Comparison of ENCODE assay signal across 13 mouse cellular contexts in the genomic region with DNA sequence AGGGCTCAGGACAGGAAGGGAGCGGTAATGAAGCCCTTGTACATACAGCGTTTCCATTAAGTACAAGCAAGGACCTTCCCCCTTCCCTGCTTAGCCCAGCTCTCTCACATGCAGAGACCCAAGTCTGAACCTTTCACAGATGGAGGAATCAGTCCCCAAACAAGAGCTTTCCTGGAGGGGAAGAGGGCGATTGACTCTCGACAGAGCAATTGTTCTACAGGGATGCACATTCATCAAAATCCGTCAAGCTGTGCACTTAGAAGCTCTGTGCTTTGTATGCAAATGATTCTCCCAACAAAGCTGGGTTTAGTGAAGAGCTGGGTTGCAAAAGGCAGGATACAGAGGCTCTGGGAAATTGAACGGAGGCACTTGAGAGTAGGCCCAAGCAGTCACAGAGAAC.
DNase-seq lines count a peak whose midpoint lies in the region; ATAC-seq and TF ChIP-seq lines count a peak whose summit lies in the region.
"Had no signal": no experiment of that assay in that cellular context is flagged by ENCODE, and none has a peak within 500 bp of the region (broad histone marks: within the 10 kb centered on the region; RNA-seq: fewer than 3 reads in every experiment).

No protein-coding gene starts in this region.

- no peak overlapping the region for H3ac ChIP-seq in myocyte (ENCODE audit: control insufficient read depth, insufficient read length)

- intact Hi-C loops in gastrocnemius, adult 2 months (cut with DNase I): no loop called here
- intact Hi-C loops in gastrocnemius, postnatal 36 days (cut with DNase I): no loop called here

- no peak for DNase-seq in gastrocnemius, adult 2 months
- no peak for DNase-seq in gastrocnemius, postnatal 36 days
- DNase-seq in liver: no peak
- DNase-seq in hindbrain, embryonic 10.5 days (ENCODE audit: low spot score): peak; percentile 14
- DNase-seq in layer of hippocampus, adult 8-10 months (ENCODE audit: low spot score in 2 of 2): no peak
- no peak for DNase-seq in urinary bladder, postnatal 10 days (ENCODE audit: low spot score)
- DNase-seq: B cell, adult 2 months; cerebellum, adult 2 months; kidney, postnatal 4 days had no signal

- H3K4me1 ChIP-seq in liver, embryonic 12.5 days: peaks cover 46% of the 10 kb centered on the region
- H3K4me1 ChIP-seq in hindbrain, embryonic 10.5 days (replicated peaks): peaks cover 67% of the 10 kb centered on the region

- H3K79me2 ChIP-seq in myocyte (ENCODE audit: control insufficient read depth, insufficient read depth): no peaks in the 10 kb centered on the region

- H3K9me3 ChIP-seq in liver, embryonic 12.5 days (replicated peaks): no peaks in the 10 kb centered on the region
- H3K9me3 ChIP-seq in hindbrain, embryonic 10.5 days: no peaks in the 10 kb centered on the region
- H3K9me3 ChIP-seq: forebrain, embryonic 13.5 days had no signal

- no peaks in the 10 kb centered on the region for H3K36me3 ChIP-seq in liver, embryonic 12.5 days
- no peaks in the 10 kb centered on the region for H3K36me3 ChIP-seq in hindbrain, embryonic 10.5 days
- H3K36me3 ChIP-seq in myocyte (ENCODE audit: control insufficient read depth, insufficient read depth): no peaks in the 10 kb centered on the region

- 53% methylated on average over 6 of the region's 6 CpGs for WGBS in liver, embryonic 12.5 days (ENCODE audit: insufficient replicate concordance)
- WGBS in hindbrain, embryonic 10.5 days: 22% methylated on average over 6 of the region's 6 CpGs

- H3K9ac ChIP-seq in liver, embryonic 12.5 days: no peak overlapping the region
- H3K9ac ChIP-seq: forebrain, embryonic 13.5 days had no signal

- no peaks in the 10 kb centered on the region for H3K27me3 ChIP-seq in liver, embryonic 12.5 days (replicated peaks)
- no peaks in the 10 kb centered on the region for H3K27me3 ChIP-seq in hindbrain, embryonic 10.5 days (ENCODE audit: insufficient read depth, poor library complexity, severe bottlenecking)
- no peaks in the 10 kb centered on the region for H3K27me3 ChIP-seq in myocyte (ENCODE audit: control insufficient read depth, insufficient read depth, insufficient read length)
- H3K27me3 ChIP-seq: forebrain, embryonic 13.5 days had no signal

- ATAC-seq in liver, embryonic 12.5 days: no peak
- ATAC-seq: forebrain, embryonic 13.5 days had no signal

- H3K4me2 ChIP-seq in liver, embryonic 12.5 days: no peak overlapping the region
- H3K4me2 ChIP-seq in myocyte (ENCODE audit: low read depth): peak overlapping the region; percentile 73
- H3K4me2 ChIP-seq: forebrain, embryonic 13.5 days had no signal

- no peak for TF ChIP-seq CTCF in gastrocnemius, adult 2 months (IDR thresholded peaks at IDR 0.05)

- peak overlapping the region; percentile 86 for H3K27ac ChIP-seq in gastrocnemius, adult 2 months
- H3K27ac ChIP-seq in liver, embryonic 12.5 days: 0 out of 2 replicates have a peak overlapping the region, but pooled peaks have one; percentile 3
- peak overlapping the region; percentile 81 for H3K27ac ChIP-seq in hindbrain, embryonic 10.5 days
- H3K27ac ChIP-seq: forebrain, embryonic 13.5 days; macrophage had no signal

- H3K4me3 ChIP-seq in gastrocnemius, adult 2 months: no peak overlapping the region
- no peak overlapping the region for H3K4me3 ChIP-seq in liver, embryonic 12.5 days
- no peak overlapping the region for H3K4me3 ChIP-seq in hindbrain, embryonic 10.5 days
- H3K4me3 ChIP-seq in myocyte: no peak overlapping the region
- H3K4me3 ChIP-seq: forebrain, embryonic 13.5 days had no signal

- no peak for TF ChIP-seq POLR2A in myocyte (IDR thresholded peaks at IDR 0.05; ENCODE audit: insufficient read length, low read depth)

TF ChIP-seq in myocyte, 11 proteins besides CTCF, POLR2A, EP300 and RAD21:
- no peak for TF ChIP-seq REST (IDR thresholded peaks at IDR 0.05; ENCODE audit: insufficient read depth, insufficient read length)
- no peak for TF ChIP-seq TCF12 (IDR thresholded peaks at IDR 0.05; ENCODE audit: insufficient read depth, poor library complexity, severe bottlenecking)
- no peak for TF ChIP-seq MAX (IDR thresholded peaks at IDR 0.05; ENCODE audit: low read depth)
- no peak for TF ChIP-seq USF1 (IDR thresholded peaks at IDR 0.05; ENCODE audit: low read depth)
- no peak for TF ChIP-seq MYOD1 (IDR thresholded peaks at IDR 0.05; ENCODE audit: control insufficient read depth in 1 of 3, insufficient read length in 2 of 3, low read depth in 2 of 3)
- no peak for TF ChIP-seq SRF (IDR thresholded peaks at IDR 0.05; ENCODE audit: control insufficient read depth, insufficient read length, low read depth)
- TF ChIP-seq E2F4 (IDR thresholded peaks at IDR 0.05; ENCODE audit: insufficient read depth): no peak
- TF ChIP-seq TCF3 (IDR thresholded peaks at IDR 0.05; ENCODE audit: insufficient read length, low read depth): no peak
- no peak for TF ChIP-seq CEBPB (IDR thresholded peaks at IDR 0.05; ENCODE audit: insufficient read depth, poor library complexity, severe bottlenecking)
- TF ChIP-seq POLR2AphosphoS2 (IDR thresholded peaks at IDR 0.05; ENCODE audit: insufficient read length, low read depth): no peak
- TF ChIP-seq MYOG (IDR thresholded peaks at IDR 0.05; ENCODE audit: control insufficient read depth in 1 of 3, insufficient read depth in 1 of 3, insufficient read length in 2 of 3, low read depth in 2 of 3): no peak

Comparison
In these comparisons a context has a peak if more than half of its experiments do, and no peak if none do; other contexts are left out.
1. H3K27ac ChIP-seq: peak in every context shown above with its lines; median percentile 86 in gastrocnemius, adult 2 months; 81 in hindbrain, embryonic 10.5 days; 3 in liver, embryonic 12.5 days.